Mouse (Mus musculus) right cerebral cortex, adult 18-20 months (tissue): ENCODE measurements around the gene Vmn1r11.

Experiments
- DNase-seq: peaks from one replicate; pipeline ENCODE4 v3.0.0; 2022; ENCODE audit warnings: mixed read lengths

Gene Vmn1r11

GRCm38 (mm10) chr6:57133155-57133554 is at the start of gene Vmn1r11:
Gene Vmn1r11 (plus strand): TSS chr6:57133455.
- no peak for DNase-seq

- DNase-seq = no peak
Observed at GRCm38 (mm10) chr6:57106358-57106757, 26.9 kb upstream of the Vmn1r11 start.

GRCm38 (mm10) chr6:57109154-57109553 is 24.1 kb upstream of the Vmn1r11 start, which contains the start of gene Vmn1r10:
Gene Vmn1r10 (plus strand): TSS chr6:57109454.
- DNase-seq = no peak

- no peak for DNase-seq
Observed at GRCm38 (mm10) chr6:57156619-57157018, 23.4 kb downstream of the Vmn1r11 start, which contains the start of gene Vmn1r12. Gene Vmn1r12 (plus strand): TSS chr6:57156919.
